Mouse (Mus musculus) right cerebral cortex, adult 18-20 months (tissue): ENCODE results near the gene Tmem59l.
A peak's percentile ranks its signal among the peaks of the same experiment; 100 is the strongest.

Experiments used
- DNase-seq: peaks from one replicate; pipeline ENCODE4 v3.0.0; 2022; ENCODE audit warnings: mixed read lengths

The Tmem59l gene

GRCm38 (mm10) chr8:70506328-70507026 is 19.3 kb upstream of the Tmem59l start, which contains the start of gene Rex1bd:
TSS of gene Rex1bd (minus strand) at chr8:70506752.
- DNase-seq = peak; percentile 93

GRCm38 (mm10) chr8:70505698-70506327 is 18.7 kb upstream of the Tmem59l start:
- DNase-seq = no peak

- peak; percentile 80 for DNase-seq
These were observed 17.7 kb upstream of the Tmem59l start for GRCm38 (mm10) chr8:70504851-70505250.

- peak; percentile 44 for DNase-seq
These were observed 17.1 kb upstream of the Tmem59l start for GRCm38 (mm10) chr8:70504291-70504716.

GRCm38 (mm10) chr8:70503062-70503750 is 16.0 kb upstream of the Tmem59l start:
- DNase-seq = peak; percentile 60

GRCm38 (mm10) chr8:70502540-70502939 is 15.4 kb upstream of the Tmem59l start:
- no peak for DNase-seq

GRCm38 (mm10) chr8:70501820-70502529 is 14.8 kb upstream of the Tmem59l start:
- no peak for DNase-seq

GRCm38 (mm10) chr8:70500386-70501301 is 13.5 kb upstream of the Tmem59l start:
- DNase-seq = no peak

GRCm38 (mm10) chr8:70495771-70496062 is 8.6 kb upstream of the Tmem59l start:
- no peak for DNase-seq

- DNase-seq = no peak
These were observed 8.0 kb upstream of the Tmem59l start for GRCm38 (mm10) chr8:70495001-70495770.

- no peak for DNase-seq
These were observed 7.3 kb upstream of the Tmem59l start for GRCm38 (mm10) chr8:70494416-70494945.

GRCm38 (mm10) chr8:70493692-70494415 is 6.7 kb upstream of the Tmem59l start:
- no peak for DNase-seq

- DNase-seq = no peak
These were observed 5.8 kb upstream of the Tmem59l start, which contains the start of gene Crlf1 for GRCm38 (mm10) chr8:70492664-70493640. TSS of gene Crlf1 (plus strand) at chr8:70493158.

GRCm38 (mm10) chr8:70490880-70491495 is 3.8 kb upstream of the Tmem59l start:
- no peak for DNase-seq

- no peak for DNase-seq
These were observed 3.1 kb upstream of the Tmem59l start for GRCm38 (mm10) chr8:70490061-70490879.

GRCm38 (mm10) chr8:70489576-70489975 is 2.4 kb upstream of the Tmem59l start:
- DNase-seq = no peak

GRCm38 (mm10) chr8:70488931-70489470 is 1.8 kb upstream of the Tmem59l start:
- DNase-seq = no peak
